Mouse (Mus musculus) cerebellum, adult 18-20 months (tissue): ENCODE measurements around the gene 3110018I06Rik.

Source experiments
- DNase-seq, 2 experiments: peaks; one replicate each; pipeline ENCODE4 v3.0.0; 2021

Gene 3110018I06Rik

DNA sequence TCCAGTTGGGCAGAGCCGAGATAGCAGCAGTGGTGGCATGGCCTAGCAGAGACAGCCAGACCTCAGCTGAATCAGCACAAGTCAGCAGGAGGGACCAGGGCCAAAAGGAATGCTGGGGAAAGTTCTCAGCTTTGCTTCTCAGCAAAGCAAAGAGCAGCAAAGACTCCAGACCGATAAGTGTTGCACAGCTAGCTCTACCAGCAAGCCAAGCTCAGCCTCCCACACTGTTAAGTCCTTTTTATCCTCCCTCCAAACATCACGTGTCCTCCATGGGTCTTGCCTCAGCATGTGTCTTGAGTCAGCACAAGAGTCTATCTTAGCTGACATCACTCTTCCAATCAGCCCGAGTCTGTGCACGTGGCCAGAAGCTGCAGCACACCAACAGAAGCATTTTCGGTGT lies at the start of gene 3110018I06Rik:
TSS of gene 3110018I06Rik (plus strand) at position 262 of the 400 bp plus-strand sequence.
- no peak for DNase-seq

DNA sequence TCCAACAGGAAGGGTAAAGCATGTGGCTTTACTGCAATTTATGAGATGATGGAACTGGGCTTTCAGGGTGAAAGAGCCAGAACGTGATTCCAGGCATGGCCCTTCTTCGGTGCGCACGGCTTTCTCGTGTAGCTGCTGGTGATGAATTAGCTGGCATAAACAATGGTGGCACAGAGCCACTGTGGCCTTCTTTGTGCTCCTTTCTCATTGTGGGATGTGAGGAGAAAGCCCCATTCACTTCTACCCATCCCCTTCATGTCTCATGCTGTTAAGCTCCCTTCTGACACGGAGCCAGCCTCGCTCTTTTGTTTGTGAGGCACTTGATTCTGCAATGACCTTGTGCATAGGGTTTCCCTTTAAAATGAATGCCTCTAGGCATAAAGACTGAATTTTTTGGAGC lies 43.8 kb upstream of the 3110018I06Rik start:
- no peak for DNase-seq

DNA sequence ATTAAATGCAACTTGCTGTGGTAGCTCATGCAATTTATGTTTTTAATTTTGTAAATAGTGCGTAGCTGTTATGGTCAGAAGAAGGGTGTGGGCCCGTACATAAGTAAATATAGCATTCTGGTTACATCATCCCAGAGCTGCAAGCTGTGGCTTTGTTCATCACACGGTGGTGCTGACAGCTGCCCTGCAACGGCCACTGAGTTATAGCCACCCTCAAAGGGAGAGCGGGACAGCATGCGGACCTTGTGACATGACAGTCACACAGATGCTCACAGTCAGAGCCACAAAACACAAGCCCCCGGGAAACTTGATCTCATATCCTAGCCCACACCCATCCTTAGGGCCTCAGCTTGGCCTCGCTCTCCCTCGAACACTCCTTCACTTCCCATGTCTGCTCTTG lies 30.6 kb upstream of the 3110018I06Rik start:
- DNase-seq: no peak

DNA sequence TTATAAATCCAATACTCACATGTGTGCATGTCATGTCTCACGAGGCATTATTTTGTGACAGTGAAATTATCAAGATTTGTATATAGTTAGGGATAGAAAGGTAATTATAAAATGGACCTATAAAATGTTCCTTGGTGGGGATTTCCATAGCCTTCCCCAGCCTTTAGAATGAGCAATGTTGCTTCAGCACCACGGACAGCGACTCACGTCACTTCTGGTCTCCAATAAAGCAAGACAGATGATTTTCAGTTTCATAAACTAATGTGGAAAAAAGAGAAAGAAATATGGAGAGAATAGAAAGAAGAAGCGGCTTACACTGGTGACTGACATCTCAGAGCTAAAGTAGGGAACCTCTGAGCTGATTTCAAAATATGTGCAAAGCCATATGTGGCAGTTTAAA lies 23.7 kb upstream of the 3110018I06Rik start:
- DNase-seq: no peak

DNA sequence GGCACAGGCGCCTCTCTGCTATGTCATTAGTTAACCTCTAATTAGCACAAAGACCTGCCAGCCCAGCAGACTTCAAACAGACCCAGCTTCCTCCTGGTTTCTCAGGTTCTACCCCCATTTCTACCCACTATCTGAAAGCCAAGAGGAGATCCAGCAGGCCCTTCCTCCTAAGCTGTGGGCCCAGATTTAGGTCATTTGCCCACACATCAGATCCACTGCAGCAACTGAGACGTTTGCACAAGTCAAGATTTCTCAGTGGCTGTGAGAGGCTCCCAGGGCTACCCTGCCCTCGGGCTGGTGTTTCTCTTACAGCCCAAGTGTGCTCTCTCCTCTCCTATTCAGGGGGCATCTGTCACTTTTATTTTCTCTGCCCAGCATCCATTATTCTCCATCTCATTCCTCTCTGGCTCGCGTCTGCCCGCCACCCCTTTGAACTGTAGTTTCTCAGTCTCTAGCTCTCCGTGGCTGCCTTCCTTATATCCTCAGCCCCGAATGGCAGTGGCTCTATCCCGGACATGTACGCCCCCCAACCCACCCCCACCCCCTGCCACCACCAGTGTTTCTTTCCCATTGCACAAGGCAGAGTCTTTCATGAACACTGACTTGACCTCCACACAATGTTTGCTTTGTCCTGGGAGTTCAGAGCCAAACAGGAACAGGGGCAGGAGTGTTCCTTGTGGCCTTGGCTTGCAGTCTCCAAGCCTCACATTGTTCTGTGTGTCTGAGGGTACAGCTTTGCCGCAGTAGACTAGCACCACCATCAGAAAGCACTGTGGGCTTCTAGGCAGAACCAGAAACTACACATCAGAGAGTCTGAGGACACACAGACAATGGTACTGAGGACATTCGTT lies 11.8 kb upstream of the 3110018I06Rik start:
- no peak for DNase-seq

DNA sequence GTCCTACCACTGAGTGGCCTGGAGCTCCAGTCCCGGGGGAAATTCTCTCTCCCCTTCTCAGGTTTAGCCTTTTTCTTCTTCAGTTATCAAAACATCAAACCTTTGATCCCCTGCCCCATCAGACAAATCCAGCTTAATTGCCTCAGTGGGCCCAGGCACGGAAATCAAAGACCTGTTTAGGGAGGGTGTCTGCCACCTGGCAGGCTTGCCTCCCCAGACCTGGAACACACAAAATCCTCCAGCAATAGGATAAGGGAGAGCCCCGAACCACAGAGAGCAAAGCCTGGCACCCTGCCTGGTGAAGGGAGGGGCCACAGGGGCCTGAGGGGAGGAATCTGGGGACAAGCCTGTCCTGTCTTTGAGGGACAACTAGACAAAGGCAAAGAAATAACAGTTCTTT lies 9.1 kb upstream of the 3110018I06Rik start:
- DNase-seq: no peak

DNA sequence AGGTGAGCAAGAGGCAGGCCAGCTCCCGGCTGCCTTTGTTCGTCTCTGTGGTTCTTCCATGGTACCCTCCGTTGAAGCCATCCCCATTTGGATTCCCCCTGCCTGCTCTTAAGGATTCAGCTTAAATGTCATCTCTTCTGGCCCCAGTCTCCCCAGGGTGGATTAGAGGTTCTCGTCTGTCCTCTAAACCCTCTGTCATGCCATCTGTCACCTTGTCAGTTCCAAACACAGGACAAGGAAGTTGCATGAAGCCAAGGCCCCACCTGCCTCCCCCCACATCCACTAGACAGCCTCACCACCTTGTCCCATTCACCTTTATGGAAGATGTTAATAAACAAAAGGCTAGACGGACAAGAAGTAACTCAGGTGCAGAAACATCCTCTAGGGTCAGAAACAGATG lies 5.4 kb upstream of the 3110018I06Rik start:
- peak; percentile 16 to 21 for DNase-seq

DNA sequence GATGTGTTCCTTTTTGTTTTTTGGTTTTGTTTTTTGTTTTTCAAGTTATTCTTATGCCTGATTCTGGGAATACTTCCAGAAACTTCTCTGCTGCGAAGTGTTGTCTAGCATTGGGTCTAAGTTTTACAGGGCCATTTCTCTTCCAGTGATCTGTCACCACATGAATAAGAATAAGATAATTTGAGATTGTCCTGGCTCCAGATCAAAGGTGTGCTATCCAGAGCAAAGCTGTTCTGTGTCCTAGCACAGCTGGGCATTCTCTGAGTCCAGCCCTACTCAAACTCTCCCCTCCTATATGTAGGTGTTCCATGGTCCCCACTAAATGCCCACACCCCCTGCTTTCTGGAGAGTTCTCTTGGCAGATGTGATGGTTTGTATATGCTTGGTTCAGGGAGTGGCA lies 2.9 kb downstream of the 3110018I06Rik start:
- DNase-seq: no peak

DNA sequence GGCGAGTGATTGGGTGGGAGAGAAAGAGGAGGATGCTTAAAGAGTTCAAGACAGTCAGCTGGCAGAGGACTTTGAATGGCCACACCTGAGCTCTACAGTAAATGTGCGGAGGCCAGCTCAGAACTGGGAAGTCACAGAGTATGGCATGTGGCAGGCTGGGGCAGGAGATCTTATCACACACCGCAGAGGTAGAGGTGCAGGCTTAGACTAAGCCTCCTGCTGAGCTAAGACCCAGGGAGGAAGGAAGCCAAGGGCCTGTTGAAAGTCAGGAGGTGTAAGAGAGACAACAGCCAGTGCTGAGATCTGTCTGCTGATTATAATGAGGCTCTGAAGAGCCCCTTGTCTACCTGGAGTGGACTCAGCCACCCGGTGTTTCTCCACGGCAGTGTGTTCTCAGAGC lies 8.5 kb downstream of the 3110018I06Rik start:
- no peak for DNase-seq

DNA sequence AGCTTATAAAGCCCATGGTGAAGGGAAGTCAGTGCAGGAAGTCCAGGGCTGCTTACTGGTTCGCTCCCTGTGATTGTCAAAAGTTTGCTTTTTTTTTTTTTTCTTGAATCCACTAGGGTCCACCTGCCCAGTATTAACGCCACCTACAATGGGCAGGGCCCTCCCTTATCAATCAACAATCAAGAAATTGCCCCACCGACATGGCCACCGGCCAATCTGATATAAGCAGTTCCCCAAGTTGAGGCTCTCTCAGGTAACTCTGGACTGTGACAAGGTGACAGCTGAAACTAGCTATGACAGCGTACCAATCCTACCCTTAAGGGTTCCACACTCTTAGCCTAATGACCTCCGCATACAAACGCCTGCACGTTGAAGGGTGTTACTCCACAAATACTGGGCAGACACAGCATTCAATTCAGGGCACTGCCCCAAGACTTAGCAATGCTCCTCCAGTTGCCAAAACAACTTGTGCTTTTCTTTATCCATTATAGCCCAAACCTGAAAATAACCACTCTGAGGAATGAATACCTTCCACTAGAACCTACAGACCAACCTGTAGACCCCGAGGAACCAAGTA lies 21.3 kb downstream of the 3110018I06Rik start:
- DNase-seq: no peak

DNA sequence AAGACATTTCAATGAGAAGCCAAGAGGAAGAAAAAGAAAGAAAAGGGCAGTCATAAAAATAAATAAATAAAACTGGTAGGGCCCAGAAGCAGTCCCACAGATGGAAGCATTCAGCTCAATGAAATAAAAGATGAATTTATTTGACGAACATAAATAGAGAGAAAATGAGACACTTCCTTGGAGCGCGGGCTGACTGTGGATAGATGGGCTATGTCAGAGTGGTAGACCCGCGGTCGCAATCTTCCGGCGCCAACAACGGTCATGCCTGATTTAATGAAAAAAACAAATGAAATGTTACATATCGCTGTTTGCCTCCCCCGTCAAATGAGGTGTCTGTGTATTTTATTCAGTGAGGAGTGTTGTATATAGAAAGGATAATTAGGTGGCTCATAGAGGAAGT lies 22.7 kb downstream of the 3110018I06Rik start:
- no peak for DNase-seq

DNA sequence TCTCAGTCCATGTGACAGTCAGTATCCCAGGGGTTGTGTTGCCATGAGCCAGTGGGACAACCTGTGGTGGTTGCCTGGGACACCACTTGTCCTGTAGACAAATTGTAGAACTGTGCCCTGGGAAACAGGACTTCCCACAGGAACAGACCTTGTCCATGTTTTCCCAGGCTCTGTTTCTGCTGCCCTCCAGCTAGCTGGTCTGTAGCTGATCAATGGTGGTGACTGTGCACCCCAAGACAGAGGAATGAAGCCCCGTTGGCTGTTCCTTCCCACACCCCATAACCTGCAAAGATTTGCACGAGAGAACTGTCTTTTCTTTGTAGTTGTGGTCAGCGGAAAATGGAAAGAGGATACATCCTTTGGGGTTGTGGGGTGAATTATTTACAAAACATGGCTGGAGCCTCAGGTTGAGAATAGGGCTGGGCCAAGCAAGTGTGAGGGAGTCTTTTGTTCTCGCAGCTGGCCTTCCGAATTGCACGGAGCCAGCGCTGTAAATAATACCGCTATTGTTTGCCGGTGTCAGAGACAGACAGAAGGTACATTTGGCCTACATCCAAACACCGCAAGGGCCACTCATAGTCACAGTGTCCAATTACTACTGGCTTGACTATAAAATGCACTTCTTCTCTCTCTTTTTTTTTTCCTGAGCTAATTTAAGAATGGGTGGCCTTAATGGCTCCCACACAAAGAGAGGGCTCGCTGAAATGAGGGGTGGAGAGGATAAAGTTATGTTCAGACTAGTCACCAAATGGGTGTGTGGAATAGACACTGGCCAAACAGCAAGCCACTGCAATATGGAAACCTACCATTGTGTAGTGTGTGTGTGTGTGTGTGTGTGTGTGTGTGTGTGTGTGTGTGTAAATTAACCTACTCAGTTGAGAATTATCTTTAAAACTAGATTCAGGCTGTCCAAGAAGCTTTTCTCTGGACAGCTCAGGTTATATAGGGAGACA lies 28.1 kb downstream of the 3110018I06Rik start:
- peak; percentile 12 to 31 for DNase-seq

DNA sequence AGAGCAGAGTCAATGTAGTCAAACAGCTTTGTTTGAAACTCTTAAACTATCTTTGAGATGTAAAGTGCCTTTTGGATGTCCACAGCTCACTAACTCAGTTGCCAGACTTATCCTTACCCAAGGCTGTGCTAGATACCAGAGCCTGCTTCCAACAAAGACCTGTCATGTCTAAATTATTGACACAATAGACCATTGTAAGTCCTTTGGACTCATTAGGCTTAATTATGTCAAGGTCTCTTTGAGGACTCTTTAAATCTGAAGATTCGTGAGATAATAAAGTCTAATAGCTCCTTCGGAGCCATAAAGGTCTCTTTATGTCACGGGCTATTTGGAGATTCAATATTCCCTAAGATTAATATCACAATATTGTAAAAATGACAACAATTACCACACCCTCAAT lies 32.5 kb downstream of the 3110018I06Rik start:
- no peak for DNase-seq

DNA sequence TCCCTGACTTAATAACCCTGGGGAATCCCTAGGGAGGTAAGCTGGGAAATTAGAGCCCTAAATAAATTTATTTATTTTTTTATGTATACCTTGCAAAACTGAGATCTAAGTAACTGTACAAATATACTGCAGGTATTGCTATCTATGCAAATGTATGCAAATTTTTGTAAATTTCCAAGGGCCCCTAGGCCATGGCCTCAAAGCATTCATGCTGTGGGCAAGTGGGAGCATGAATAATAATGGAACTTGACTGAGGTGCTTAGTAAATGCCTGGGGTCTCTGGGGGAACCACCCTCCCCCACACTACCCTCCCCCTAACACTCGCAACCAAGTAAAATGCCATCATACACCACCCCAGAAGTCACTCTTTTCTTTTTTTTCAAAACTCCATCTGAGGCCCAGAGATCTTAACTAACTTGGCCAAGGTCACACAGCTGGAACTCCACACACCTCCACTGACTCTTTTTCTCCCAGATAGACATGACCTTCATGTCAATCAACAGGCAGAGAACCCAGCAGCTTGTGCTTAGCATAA lies 40.0 kb downstream of the 3110018I06Rik start:
- no peak for DNase-seq

DNA sequence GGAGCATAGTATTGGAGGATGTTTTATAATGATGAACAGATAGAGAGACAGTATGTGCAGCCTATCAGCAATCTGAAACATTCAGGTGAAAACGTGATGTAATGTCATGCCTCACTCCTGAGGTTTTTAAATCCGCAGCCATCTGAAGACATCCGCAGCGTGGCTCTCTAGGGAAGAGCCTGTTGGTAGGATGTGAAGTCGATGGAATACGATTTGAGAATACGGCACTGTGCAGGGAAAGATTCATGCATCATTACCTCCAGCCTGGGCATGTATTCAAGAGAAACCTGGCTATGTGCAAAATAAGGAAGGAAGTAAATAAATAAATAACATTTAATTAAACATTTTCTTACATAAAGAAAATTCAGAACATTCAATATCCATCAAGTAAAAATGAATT lies 44.4 kb downstream of the 3110018I06Rik start:
- no peak for DNase-seq
